ENCODE assay signal across 17 mouse cellular contexts in genomic region chr17:73602552-73603478, GRCm38 (mm10).
DNase-seq lines count a peak whose midpoint lies in the region; ATAC-seq and TF ChIP-seq lines count a peak whose summit lies in the region.
"Had no signal": no experiment of that assay in that cellular context is flagged by ENCODE, and none has a peak within 500 bp of the region (broad histone marks: within the 10 kb centered on the region; RNA-seq: fewer than 3 reads in every experiment).

No protein-coding gene starts in this region.

- H3K9ac ChIP-seq in lung, embryonic 14.5 days = no peak overlapping the region
- H3K9ac ChIP-seq in intestine, embryonic 16.5 days (ENCODE audit: low read depth, low read length) = no peak overlapping the region
- H3K9ac ChIP-seq: forebrain, embryonic 12.5 days; liver, embryonic 13.5 days; midbrain, embryonic 12.5 days had no signal

- H3K36me3 ChIP-seq in lung, embryonic 14.5 days (ENCODE audit: insufficient read depth) = no peaks in the 10 kb centered on the region
- H3K36me3 ChIP-seq in intestine, embryonic 16.5 days (ENCODE audit: control insufficient read depth, insufficient read depth, low read length) = no peaks in the 10 kb centered on the region
- H3K36me3 ChIP-seq: forebrain, embryonic 12.5 days; limb, embryonic 10.5 days; liver, embryonic 13.5 days; midbrain, embryonic 12.5 days had no signal

- 55% methylated on average over 5 of the region's 5 CpGs for WGBS in lung, embryonic 14.5 days
- WGBS in intestine, embryonic 16.5 days = 60% methylated on average over 5 of the region's 5 CpGs

- H3K27ac ChIP-seq in lung, embryonic 14.5 days (ENCODE audit: low read depth) = no peak overlapping the region
- no peak overlapping the region for H3K27ac ChIP-seq in intestine, embryonic 16.5 days (ENCODE audit: low read length)
- H3K27ac ChIP-seq: forebrain, embryonic 12.5 days; limb, embryonic 10.5 days; liver, embryonic 13.5 days; midbrain, embryonic 12.5 days had no signal

- no peaks in the 10 kb centered on the region for H3K4me1 ChIP-seq in lung, embryonic 14.5 days (ENCODE audit: insufficient read depth)
- H3K4me1 ChIP-seq in intestine, embryonic 16.5 days (ENCODE audit: control insufficient read depth, insufficient read depth, low read length) = peaks cover 4% of the 10 kb centered on the region; the same call in 1 of the 2 replicates
- H3K4me1 ChIP-seq: forebrain, embryonic 12.5 days; limb, embryonic 10.5 days; liver, embryonic 13.5 days; midbrain, embryonic 12.5 days had no signal

- H3K9me3 ChIP-seq in lung, embryonic 14.5 days (ENCODE audit: low read depth, low read length) = no peaks in the 10 kb centered on the region
- no peaks in the 10 kb centered on the region for H3K9me3 ChIP-seq in intestine, embryonic 16.5 days (ENCODE audit: control insufficient read depth, low read length)
- H3K9me3 ChIP-seq: forebrain, embryonic 12.5 days; limb, embryonic 10.5 days; liver, embryonic 13.5 days; midbrain, embryonic 12.5 days had no signal

- no peak for TF ChIP-seq CTCF in lung, embryonic 14.5 days (IDR thresholded peaks at IDR 0.05; ENCODE audit: low read depth)

- DNase-seq in adrenal gland, postnatal 10 days = peak; percentile 9
- DNase-seq in adrenal gland, postnatal 36 days = no peak
- DNase-seq in lung, embryonic 14.5 days = peak; percentile 64
- DNase-seq in lung, postnatal 36 days = no peak
- peak; percentile 72 for DNase-seq in kidney, postnatal 10 days
- no peak for DNase-seq in Muller cell, postnatal 12 days (ENCODE audit: inconsistent ontology term)
- DNase-seq: cerebellum, adult 11 months; liver, embryonic 13.5 days; lung, postnatal 14 days; spleen, adult 18-20 months; thymus, postnatal 14 days had no signal

- H3K4me2 ChIP-seq in lung, embryonic 14.5 days = no peak overlapping the region
- H3K4me2 ChIP-seq in intestine, embryonic 16.5 days (ENCODE audit: low read depth, low read length) = no peak overlapping the region
- H3K4me2 ChIP-seq: forebrain, embryonic 12.5 days; liver, embryonic 13.5 days; midbrain, embryonic 12.5 days had no signal

- no peaks in the 10 kb centered on the region for H3K27me3 ChIP-seq in lung, embryonic 14.5 days (ENCODE audit: insufficient read depth, low read length)
- H3K27me3 ChIP-seq in intestine, embryonic 16.5 days (replicated peaks; ENCODE audit: control insufficient read depth, insufficient read depth, low read length) = no peaks in the 10 kb centered on the region
- H3K27me3 ChIP-seq: forebrain, embryonic 12.5 days; liver, embryonic 13.5 days; midbrain, embryonic 12.5 days had no signal

- no peak for ATAC-seq in lung, embryonic 14.5 days (ENCODE audit: insufficient read depth)
- peak; percentile 75 for ATAC-seq in intestine, embryonic 16.5 days
- ATAC-seq in frontal cortex, adult (ENCODE audit: low TSS enrichment) = no peak
- ATAC-seq: activated CD4-positive, CD25-positive, alpha-beta regulatory T cell, adult 4 months had no signal

- H3K4me3 ChIP-seq in lung, embryonic 14.5 days (ENCODE audit: low read depth, low read length) = no peak overlapping the region
- H3K4me3 ChIP-seq in intestine, embryonic 16.5 days (ENCODE audit: low read length) = no peak overlapping the region
- H3K4me3 ChIP-seq: forebrain, embryonic 12.5 days; limb, embryonic 10.5 days; liver, embryonic 13.5 days; midbrain, embryonic 12.5 days had no signal

Comparison
In these comparisons a context has a peak if more than half of its experiments do, and no peak if none do; other contexts are left out.
1. DNase-seq: peak in adrenal gland, postnatal 10 days (single experiment), lung, embryonic 14.5 days (single experiment) and kidney, postnatal 10 days (single experiment); none in adrenal gland, postnatal 36 days (0 of 2), lung, postnatal 36 days (single experiment) and Muller cell, postnatal 12 days (single experiment).